Comparison of ENCODE assay signal across 16 mouse cellular contexts in genomic region chr17:31656682-31657081, GRCm38 (mm10). TPM values are rescaled to one million over a fixed set of nuclear protein-coding genes. Genes with fewer than 3 reads are reported as not detected.
DNase-seq lines count a peak whose midpoint lies in the region; ATAC-seq and TF ChIP-seq lines count a peak whose summit lies in the region.
"Had no signal": no experiment of that assay in that cellular context is flagged by ENCODE, and none has a peak within 500 bp of the region (broad histone marks: within the 10 kb centered on the region; RNA-seq: fewer than 3 reads in every experiment).

No protein-coding gene starts in this region.

- no peaks in the 10 kb centered on the region for H3K9me3 ChIP-seq in forebrain, embryonic 12.5 days
- H3K9me3 ChIP-seq in forebrain, postnatal 0 days (ENCODE audit: low read length), result no peaks in the 10 kb centered on the region
- H3K9me3 ChIP-seq in lung, embryonic 14.5 days (ENCODE audit: low read depth, low read length), result no peaks in the 10 kb centered on the region
- H3K9me3 ChIP-seq in lung, postnatal 0 days (ENCODE audit: low read length), result no peaks in the 10 kb centered on the region
- H3K9me3 ChIP-seq in intestine, embryonic 15.5 days, result no peaks in the 10 kb centered on the region

- no peak for ATAC-seq in forebrain, embryonic 12.5 days (ENCODE audit: low FRiP score)
- ATAC-seq in forebrain, postnatal 0 days, result no peak
- no peak for ATAC-seq in lung, embryonic 14.5 days (ENCODE audit: insufficient read depth)
- ATAC-seq in lung, postnatal 0 days, result no peak
- no peak for ATAC-seq in intestine, embryonic 15.5 days

- H3K9ac ChIP-seq in forebrain, embryonic 12.5 days, result peak overlapping the region; percentile 33; the same call in 1 of the 2 replicates
- no peak overlapping the region for H3K9ac ChIP-seq in forebrain, postnatal 0 days
- no peak overlapping the region for H3K9ac ChIP-seq in lung, embryonic 14.5 days
- H3K9ac ChIP-seq in lung, postnatal 0 days (replicated peaks; ENCODE audit: low read depth), result no peak overlapping the region
- no peak overlapping the region for H3K9ac ChIP-seq in intestine, embryonic 15.5 days

- TF ChIP-seq EP300 in lung, postnatal 0 days (IDR thresholded peaks at IDR 0.05), result no peak

- peak overlapping the region; percentile 79 for H3K4me2 ChIP-seq in forebrain, embryonic 12.5 days
- H3K4me2 ChIP-seq in forebrain, postnatal 0 days (ENCODE audit: low read depth), result no peak overlapping the region
- H3K4me2 ChIP-seq in lung, embryonic 14.5 days, result peak overlapping the region; percentile 77; the same call in 1 of the 2 replicates
- H3K4me2 ChIP-seq in lung, postnatal 0 days (replicated peaks; ENCODE audit: low read depth, low read length), result no peak overlapping the region
- H3K4me2 ChIP-seq in intestine, embryonic 15.5 days (replicated peaks), result peak overlapping the region; percentile 69

- H3K4me3 ChIP-seq in forebrain, embryonic 12.5 days (replicated peaks), result 0 out of 2 replicates have a peak overlapping the region, but pooled peaks have one; percentile 98
- no peak overlapping the region for H3K4me3 ChIP-seq in forebrain, postnatal 0 days (ENCODE audit: low read depth, low read length)
- no peak overlapping the region for H3K4me3 ChIP-seq in lung, embryonic 14.5 days (ENCODE audit: low read depth, low read length)
- H3K4me3 ChIP-seq in lung, postnatal 0 days (ENCODE audit: low read depth, low read length), result no peak overlapping the region
- no peak overlapping the region for H3K4me3 ChIP-seq in intestine, embryonic 15.5 days (replicated peaks)

- peaks cover 22% of the 10 kb centered on the region for H3K4me1 ChIP-seq in forebrain, embryonic 12.5 days
- peaks cover 12% of the 10 kb centered on the region for H3K4me1 ChIP-seq in forebrain, postnatal 0 days (ENCODE audit: insufficient read depth)
- peaks cover 6% of the 10 kb centered on the region for H3K4me1 ChIP-seq in lung, embryonic 14.5 days (ENCODE audit: insufficient read depth)
- peaks cover 12% of the 10 kb centered on the region; the same call in 1 of the 2 replicates for H3K4me1 ChIP-seq in lung, postnatal 0 days (ENCODE audit: insufficient read depth, low read depth, low read length)
- H3K4me1 ChIP-seq in intestine, embryonic 15.5 days (replicated peaks), result peaks cover 21% of the 10 kb centered on the region

- H3K27ac ChIP-seq in forebrain, embryonic 12.5 days, result no peak overlapping the region
- no peak overlapping the region for H3K27ac ChIP-seq in forebrain, postnatal 0 days (ENCODE audit: low read depth, low read length)
- no peak overlapping the region for H3K27ac ChIP-seq in lung, embryonic 14.5 days (ENCODE audit: low read depth)
- no peak overlapping the region for H3K27ac ChIP-seq in lung, postnatal 0 days (ENCODE audit: low read length)
- no peak overlapping the region for H3K27ac ChIP-seq in intestine, embryonic 15.5 days

- no peaks in the 10 kb centered on the region for H3K27me3 ChIP-seq in forebrain, embryonic 12.5 days
- H3K27me3 ChIP-seq in forebrain, postnatal 0 days (ENCODE audit: insufficient read depth, low read length), result no peaks in the 10 kb centered on the region
- H3K27me3 ChIP-seq in lung, embryonic 14.5 days (ENCODE audit: insufficient read depth, low read length), result no peaks in the 10 kb centered on the region
- H3K27me3 ChIP-seq in lung, postnatal 0 days (replicated peaks; ENCODE audit: insufficient read depth, low read length), result no peaks in the 10 kb centered on the region
- no peaks in the 10 kb centered on the region for H3K27me3 ChIP-seq in intestine, embryonic 15.5 days (replicated peaks)

- no peak for DNase-seq in forebrain, postnatal 0 days
- no peak for DNase-seq in lung, embryonic 14.5 days
- DNase-seq in lung, postnatal 0 days (ENCODE audit: low spot score), result no peak
- DNase-seq in naive thymus-derived CD4-positive, alpha-beta T cell, adult 2 months (ENCODE audit: low read depth), result peak; percentile 31
- DNase-seq in layer of hippocampus, adult 18-20 months (ENCODE audit: low spot score in 2 of 2), result no peak
- no peak for DNase-seq in kidney, adult 9 months
- DNase-seq: adrenal gland, postnatal 36 days; cerebellum, adult 18-20 months; gastrocnemius, postnatal 25 days; spleen, adult 18-20 months; thymus, postnatal 25 days had no signal

- peaks cover 40% of the 10 kb centered on the region for H3K36me3 ChIP-seq in forebrain, embryonic 12.5 days (replicated peaks)
- H3K36me3 ChIP-seq in forebrain, postnatal 0 days (ENCODE audit: insufficient read depth), result peaks cover 38% of the 10 kb centered on the region
- peaks cover 55% of the 10 kb centered on the region for H3K36me3 ChIP-seq in lung, embryonic 14.5 days (ENCODE audit: insufficient read depth)
- H3K36me3 ChIP-seq in lung, postnatal 0 days (ENCODE audit: insufficient read depth, low read length), result peaks cover 26% of the 10 kb centered on the region; the same call in 1 of the 2 replicates
- peaks cover 30% of the 10 kb centered on the region for H3K36me3 ChIP-seq in intestine, embryonic 15.5 days

- WGBS in forebrain, embryonic 12.5 days, result 90% methylated on average over 5 of the region's 5 CpGs
- WGBS in forebrain, postnatal 0 days, result 78% methylated on average over 5 of the region's 5 CpGs
- WGBS in lung, embryonic 14.5 days, result 87% methylated on average over 5 of the region's 5 CpGs
- 86% methylated on average over 5 of the region's 5 CpGs for WGBS in lung, postnatal 0 days
- 83% methylated on average over 5 of the region's 5 CpGs for WGBS in intestine, embryonic 15.5 days

- no peak for TF ChIP-seq CTCF in forebrain, postnatal 0 days (IDR thresholded peaks at IDR 0.05; ENCODE audit: low read depth)
- TF ChIP-seq CTCF in lung, embryonic 14.5 days (IDR thresholded peaks at IDR 0.05; ENCODE audit: low read depth), result no peak
- TF ChIP-seq CTCF in lung, postnatal 0 days (IDR thresholded peaks at IDR 0.05), result no peak

RNA-seq across cellular contexts. Expression of gene U2af1, which starts 2.0 kb away (rescaled TPM):
- polyA plus RNA-seq in forebrain, embryonic 12.5 days (2016; fragmentation: Nextera tagmentation; extraction: Ambion mirVana), result 379 and 385 TPM in 2 replicates
- 86.4 and 102 TPM in 2 replicates for total RNA-seq in forebrain, postnatal 0 days (2014; rRNA removed)
- 264 and 273 TPM in 2 replicates for polyA plus RNA-seq in forebrain, postnatal 0 days (2015; fragmentation: Nextera tagmentation; extraction: Ambion mirVana)
- polyA plus RNA-seq in lung, embryonic 14.5 days (2014; fragmentation: Nextera tagmentation; extraction: Ambion mirVana), result 174 and 202 TPM in 2 replicates
- 151 and 161 TPM in 2 replicates for polyA plus RNA-seq in lung, postnatal 0 days (2015; fragmentation: Nextera tagmentation; extraction: Ambion mirVana)
- 278 and 287 TPM in 2 replicates for polyA plus RNA-seq in intestine, embryonic 15.5 days (2015; fragmentation: Nextera tagmentation; extraction: Ambion mirVana)
- 100 to 1,000 TPM; 123 to 125 TPM for total RNA-seq in layer of hippocampus, adult 18-20 months (2021)

RNA-seq across cellular contexts. Expression of gene Cbs, which starts 19.6 kb away (rescaled TPM):
- polyA plus RNA-seq in forebrain, embryonic 12.5 days (2016; fragmentation: Nextera tagmentation; extraction: Ambion mirVana), result 2.6 and 2.7 TPM in 2 replicates
- 18.6 and 20.2 TPM in 2 replicates for total RNA-seq in forebrain, postnatal 0 days (2014; rRNA removed)
- polyA plus RNA-seq in forebrain, postnatal 0 days (2015; fragmentation: Nextera tagmentation; extraction: Ambion mirVana), result 16.3 and 22.3 TPM in 2 replicates
- 2.5 and 2.7 TPM in 2 replicates for polyA plus RNA-seq in lung, embryonic 14.5 days (2014; fragmentation: Nextera tagmentation; extraction: Ambion mirVana)
- polyA plus RNA-seq in lung, postnatal 0 days (2015; fragmentation: Nextera tagmentation; extraction: Ambion mirVana), result 1.2 and 1.4 TPM in 2 replicates
- 9.5 and 20.6 TPM in 2 replicates for polyA plus RNA-seq in intestine, embryonic 15.5 days (2015; fragmentation: Nextera tagmentation; extraction: Ambion mirVana)
- total RNA-seq in layer of hippocampus, adult 18-20 months (2021), result 10 to 100 TPM; 58.5 to 61.6 TPM

RNA-seq across cellular contexts. Expression of gene Cryaa, which starts 20.9 kb away (rescaled TPM):
- polyA plus RNA-seq in forebrain, embryonic 12.5 days (2016; fragmentation: Nextera tagmentation; extraction: Ambion mirVana), result not detected in 2 replicates
- total RNA-seq in forebrain, postnatal 0 days (2014; rRNA removed), result not detected in 2 replicates
- polyA plus RNA-seq in forebrain, postnatal 0 days (2015; fragmentation: Nextera tagmentation; extraction: Ambion mirVana), result 0.28 TPM in 1 of 2 replicates, not detected in the other
- not detected in 2 replicates for polyA plus RNA-seq in lung, embryonic 14.5 days (2014; fragmentation: Nextera tagmentation; extraction: Ambion mirVana)
- polyA plus RNA-seq in lung, postnatal 0 days (2015; fragmentation: Nextera tagmentation; extraction: Ambion mirVana), result 0.76 and 1.2 TPM in 2 replicates
- 0.15 and 0.16 TPM in 2 replicates for polyA plus RNA-seq in intestine, embryonic 15.5 days (2015; fragmentation: Nextera tagmentation; extraction: Ambion mirVana)
- not detected for total RNA-seq in layer of hippocampus, adult 18-20 months (2021)
- total RNA-seq: adrenal gland, postnatal 36 days; gastrocnemius, postnatal 25 days; heart, postnatal 25 days; megakaryocyte-erythroid progenitor cell, adult 5-6 weeks had no signal
- polyA plus RNA-seq: limb, embryonic 11.5 days had no signal

Comparison
In these comparisons a context has a peak if more than half of its experiments do, and no peak if none do; other contexts are left out.
1. H3K4me2 ChIP-seq: peak in forebrain, embryonic 12.5 days (single experiment), lung, embryonic 14.5 days (single experiment) and intestine, embryonic 15.5 days (single experiment); none in forebrain, postnatal 0 days (single experiment) and lung, postnatal 0 days (single experiment).